Mouse (Mus musculus): Measurements from ENCODE around the gene Ubox5. TPM values are rescaled to one million over a fixed set of nuclear protein-coding genes. Genes with fewer than 3 reads are reported as not detected.
"Not testable (repeated sequence)": the region's sequence is repeated elsewhere in the genome, so short reads cannot be mapped to it uniquely, and the experiment has no call there.

The Ubox5 gene
- polyA plus RNA-seq, 1 experiment from 2014 or later: 16.3 TPM

- 73% methylated on average over 4 of the region's 4 CpGs for WGBS
These were observed 40.7 kb downstream of the Ubox5 start for GRCm38 (mm10) chr2:130589157-130589556.

GRCm38 (mm10) chr2:130588373-130588772 lies 41.5 kb downstream of the Ubox5 start:
- 88% methylated on average over 2 of the region's 2 CpGs for WGBS
- no peak overlapping the region for H3K27ac ChIP-seq

More at GRCm38 (mm10) chr2:130589157-130589556, 40.7 kb downstream of the Ubox5 start:
- no peak overlapping the region for H3K4me2 ChIP-seq (replicated peaks)
- peaks cover 24% of the 10 kb centered on the region for H3K36me3 ChIP-seq
- H3K9me3 ChIP-seq: no peaks in the 10 kb centered on the region
- ATAC-seq (ENCODE audit: insufficient number of reproducible peaks, insufficient read depth, low FRiP score, low TSS enrichment): no peak
- no peak overlapping the region for H3K9ac ChIP-seq
- H3K27ac ChIP-seq: no peak overlapping the region
- no peaks in the 10 kb centered on the region for H3K4me1 ChIP-seq
- H3K4me3 ChIP-seq: no peak overlapping the region
- H3K27me3 ChIP-seq: no peaks in the 10 kb centered on the region

GRCm38 (mm10) chr2:130586016-130586415 lies 43.8 kb downstream of the Ubox5 start:
- Histone ChIP-seq H3K27ac (no peak overlapping the region), H3K9me3 (no peaks in the 10 kb centered on the region)
- WGBS: 87% methylated on average over 6 of the region's 6 CpGs

More at GRCm38 (mm10) chr2:130588373-130588772, 41.5 kb downstream of the Ubox5 start:
- H3K27me3 ChIP-seq: no peaks in the 10 kb centered on the region
- no peak for ATAC-seq (ENCODE audit: insufficient number of reproducible peaks, insufficient read depth, low FRiP score, low TSS enrichment)
- no peaks in the 10 kb centered on the region for H3K9me3 ChIP-seq
- H3K4me3 ChIP-seq: no peak overlapping the region
- peaks cover 21% of the 10 kb centered on the region for H3K36me3 ChIP-seq
- no peak overlapping the region for H3K9ac ChIP-seq
- no peaks in the 10 kb centered on the region for H3K4me1 ChIP-seq
- H3K4me2 ChIP-seq (replicated peaks): no peak overlapping the region

GRCm38 (mm10) chr2:130583902-130584560 lies 45.8 kb downstream of the Ubox5 start:
- H3K36me3 ChIP-seq: no peaks in the 10 kb centered on the region
- 81% methylated on average over 10 of the region's 10 CpGs for WGBS
- no peaks in the 10 kb centered on the region for H3K9me3 ChIP-seq
- ATAC-seq (ENCODE audit: insufficient number of reproducible peaks, insufficient read depth, low FRiP score, low TSS enrichment): no peak
- H3K4me2 ChIP-seq (replicated peaks): no peak overlapping the region
- H3K9ac ChIP-seq: no peak overlapping the region
- peaks cover 9% of the 10 kb centered on the region; the same call in 1 of the 2 replicates for H3K4me1 ChIP-seq
- H3K4me3 ChIP-seq: no peak overlapping the region
- peaks cover 41% of the 10 kb centered on the region for H3K27me3 ChIP-seq
- H3K27ac ChIP-seq: no peak overlapping the region

More at GRCm38 (mm10) chr2:130586016-130586415, 43.8 kb downstream of the Ubox5 start:
- Histone ChIP-seq H3K36me3 (peaks cover 11% of the 10 kb centered on the region), H3K4me3 (no peak overlapping the region), H3K4me2 (replicated peaks) (no peak overlapping the region), H3K4me1 (no peaks in the 10 kb centered on the region), H3K9ac (no peak overlapping the region), H3K27me3 (peaks cover 21% of the 10 kb centered on the region)
- no peak for ATAC-seq (ENCODE audit: insufficient number of reproducible peaks, insufficient read depth, low FRiP score, low TSS enrichment)

DNA sequence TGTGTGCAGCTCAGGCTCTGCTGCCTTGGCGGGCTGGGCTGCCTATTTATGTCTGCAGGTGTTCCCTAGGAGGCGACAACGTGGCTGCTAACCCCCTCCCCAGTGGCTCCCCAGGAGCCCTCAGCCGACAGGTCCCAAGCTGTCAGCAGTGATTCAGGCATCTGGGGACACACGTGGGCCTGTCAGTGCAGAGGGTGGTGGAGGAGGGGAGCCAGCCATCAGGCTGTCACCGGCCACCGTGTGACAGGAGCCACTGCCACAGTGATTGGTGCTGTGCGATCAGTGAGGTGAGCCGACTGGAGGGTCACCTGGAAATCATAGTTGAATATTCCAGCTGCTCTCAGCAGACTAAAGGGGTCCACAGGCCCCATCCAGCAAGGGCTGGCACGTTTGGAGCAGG lies 47.3 kb downstream of the Ubox5 start, which contains the start of gene Avp:
Avp (minus strand) TSS at position 3 of the 400 bp plus-strand sequence.
- 28% methylated on average over 10 of the region's 10 CpGs for WGBS
- no peak within 1 kb of the TSS for H3K27ac ChIP-seq
- no peak within 1 kb of the TSS for H3K9ac ChIP-seq
- H3K4me1 ChIP-seq: peaks cover 12% of the 10 kb centered on the region; the same call in 1 of the 2 replicates
- no peaks in the 10 kb centered on the region for H3K9me3 ChIP-seq
- ATAC-seq (ENCODE audit: insufficient number of reproducible peaks, insufficient read depth, low FRiP score, low TSS enrichment): no peak
- H3K4me2 ChIP-seq (replicated peaks): no peak within 1 kb of the TSS
- H3K4me3 ChIP-seq: no peak within 1 kb of the TSS
- no peaks in the 10 kb centered on the region for H3K36me3 ChIP-seq
- peaks cover 55% of the 10 kb centered on the region for H3K27me3 ChIP-seq

- no peaks in the 10 kb centered on the region for H3K36me3 ChIP-seq
- peaks cover 16% of the 10 kb centered on the region; the same call in 1 of the 2 replicates for H3K4me1 ChIP-seq
- ATAC-seq (ENCODE audit: insufficient number of reproducible peaks, insufficient read depth, low FRiP score, low TSS enrichment): no peak
- no peak overlapping the region for H3K27ac ChIP-seq
- H3K27me3 ChIP-seq: peaks cover 68% of the 10 kb centered on the region
- H3K4me2 ChIP-seq (replicated peaks): peak overlapping the region; percentile 53
- no peaks in the 10 kb centered on the region for H3K9me3 ChIP-seq
- H3K4me3 ChIP-seq: peak overlapping the region; percentile 33
- 4% methylated on average over 16 of the region's 16 CpGs for WGBS
- peak overlapping the region; percentile 20; the same call in 1 of the 2 replicates for H3K9ac ChIP-seq
These were observed 48.6 kb downstream of the Ubox5 start for GRCm38 (mm10) chr2:130581201-130581600.

- peaks cover 82% of the 10 kb centered on the region for H3K27me3 ChIP-seq
- no peak for ATAC-seq (ENCODE audit: insufficient number of reproducible peaks, insufficient read depth, low FRiP score, low TSS enrichment)
- H3K27ac ChIP-seq: no peak overlapping the region
- no peaks in the 10 kb centered on the region for H3K36me3 ChIP-seq
- 6% methylated on average over 8 of the region's 8 CpGs for WGBS
- no peak overlapping the region for H3K4me2 ChIP-seq (replicated peaks)
- H3K9ac ChIP-seq: no peak overlapping the region
- H3K4me3 ChIP-seq: 0 out of 2 replicates have a peak overlapping the region, but pooled peaks have one; percentile 33
- no peaks in the 10 kb centered on the region for H3K9me3 ChIP-seq
- H3K4me1 ChIP-seq: peaks cover 16% of the 10 kb centered on the region; the same call in 1 of the 2 replicates
These were observed 50.0 kb downstream of the Ubox5 start for GRCm38 (mm10) chr2:130579791-130580190.

- 8% methylated on average over 11 of the region's 11 CpGs for WGBS
These were observed 51.7 kb downstream of the Ubox5 start for GRCm38 (mm10) chr2:130578148-130578547.

GRCm38 (mm10) chr2:130577632-130578031 lies 52.2 kb downstream of the Ubox5 start:
- Histone ChIP-seq H3K27ac (no peak overlapping the region), H3K9me3 (no peaks in the 10 kb centered on the region), H3K4me1 (peaks cover 16% of the 10 kb centered on the region; the same call in 1 of the 2 replicates), H3K4me2 (replicated peaks) (0 out of 2 replicates have a peak overlapping the region, but pooled peaks have one; percentile 8), H3K36me3 (no peaks in the 10 kb centered on the region), H3K9ac (no peak overlapping the region), H3K27me3 (peaks cover 78% of the 10 kb centered on the region), H3K4me3 (no peak overlapping the region)
- no peak for ATAC-seq (ENCODE audit: insufficient number of reproducible peaks, insufficient read depth, low FRiP score, low TSS enrichment)
- WGBS: 7% methylated on average over 12 of the region's 12 CpGs

More at GRCm38 (mm10) chr2:130578148-130578547, 51.7 kb downstream of the Ubox5 start:
- H3K36me3 ChIP-seq: no peaks in the 10 kb centered on the region
- no peak for ATAC-seq (ENCODE audit: insufficient number of reproducible peaks, insufficient read depth, low FRiP score, low TSS enrichment)
- H3K27me3 ChIP-seq: peaks cover 82% of the 10 kb centered on the region
- H3K9ac ChIP-seq: no peak overlapping the region
- no peak overlapping the region for H3K4me2 ChIP-seq (replicated peaks)
- H3K4me1 ChIP-seq: peaks cover 16% of the 10 kb centered on the region; the same call in 1 of the 2 replicates
- H3K4me3 ChIP-seq: no peak overlapping the region
- H3K27ac ChIP-seq: no peak overlapping the region
- H3K9me3 ChIP-seq: no peaks in the 10 kb centered on the region

GRCm38 (mm10) chr2:130577021-130577420 lies 52.8 kb downstream of the Ubox5 start:
- Histone ChIP-seq H3K4me3 (no peak overlapping the region), H3K9ac (no peak overlapping the region), H3K36me3 (no peaks in the 10 kb centered on the region), H3K27ac (no peak overlapping the region), H3K4me2 (replicated peaks) (peak overlapping the region; percentile 52), H3K27me3 (peaks cover 72% of the 10 kb centered on the region), H3K9me3 (no peaks in the 10 kb centered on the region), H3K4me1 (peaks cover 16% of the 10 kb centered on the region; the same call in 1 of the 2 replicates)
- ATAC-seq (ENCODE audit: insufficient number of reproducible peaks, insufficient read depth, low FRiP score, low TSS enrichment): no peak
- 3% methylated on average over 9 of the region's 9 CpGs for WGBS

DNA sequence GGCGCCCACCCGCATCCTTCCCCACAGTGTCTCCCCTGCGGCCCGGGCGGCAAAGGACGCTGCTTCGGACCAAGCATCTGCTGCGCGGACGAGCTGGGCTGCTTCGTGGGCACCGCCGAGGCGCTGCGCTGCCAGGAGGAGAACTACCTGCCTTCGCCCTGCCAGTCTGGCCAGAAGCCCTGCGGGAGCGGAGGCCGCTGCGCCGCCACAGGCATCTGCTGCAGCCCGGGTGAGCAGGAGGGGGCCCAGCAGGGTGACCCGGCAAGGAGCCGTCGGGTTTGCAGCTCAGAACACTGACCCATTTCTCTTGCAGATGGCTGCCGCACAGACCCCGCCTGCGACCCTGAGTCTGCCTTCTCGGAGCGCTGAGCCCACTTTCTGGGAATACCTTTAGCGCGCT lies 53.3 kb downstream of the Ubox5 start:
- 2% methylated on average over 32 of the region's 32 CpGs for WGBS
- peaks cover 67% of the 10 kb centered on the region for H3K27me3 ChIP-seq
- H3K4me3 ChIP-seq: peak overlapping the region; percentile 27
- not testable (repeated sequence) for ATAC-seq (ENCODE audit: insufficient number of reproducible peaks, insufficient read depth, low FRiP score, low TSS enrichment); H3K9me3 ChIP-seq; H3K36me3 ChIP-seq; H3K27ac ChIP-seq
- H3K9ac ChIP-seq: peak overlapping the region; percentile 43
- H3K4me1 ChIP-seq: peaks cover 16% of the 10 kb centered on the region; the same call in 1 of the 2 replicates
- H3K4me2 ChIP-seq (replicated peaks): peak overlapping the region; percentile 52

- Histone ChIP-seq H3K9ac (peak within 1 kb of the TSS; percentile 43), H3K4me1 (peaks cover 15% of the 10 kb centered on the region; the same call in 1 of the 2 replicates), H3K9me3 (no peaks in the 10 kb centered on the region), H3K36me3 (no peaks in the 10 kb centered on the region), H3K4me3 (peak within 1 kb of the TSS; percentile 27), H3K27ac (no peak within 1 kb of the TSS), H3K27me3 (peaks cover 60% of the 10 kb centered on the region), H3K4me2 (replicated peaks) (peak within 1 kb of the TSS; percentile 52)
- WGBS: 43% methylated on average over 9 of the region's 9 CpGs
- ATAC-seq (ENCODE audit: insufficient number of reproducible peaks, insufficient read depth, low FRiP score, low TSS enrichment): no peak
These were observed 54.0 kb downstream of the Ubox5 start, which contains the start of gene Oxt for GRCm38 (mm10) chr2:130575873-130576272. TSS of gene Oxt (plus strand) at chr2:130576173.
